Mouse (Mus musculus) CD4-positive naive resting alpha-beta T cell, adult 57 days (primary cell): Measurements from ENCODE around the gene Knop1. TPM values are rescaled to one million over a fixed set of nuclear protein-coding genes. Genes with fewer than 3 reads are reported as not detected.

Experiments
- total RNA-seq: library from RNA; stranded (reverse); gene quantifications from one replicate; pipeline ENCODE4 v1.2.4, GENCODE M21; 2023

Knop1 gene
- 19.0 TPM for total RNA-seq

DNA sequence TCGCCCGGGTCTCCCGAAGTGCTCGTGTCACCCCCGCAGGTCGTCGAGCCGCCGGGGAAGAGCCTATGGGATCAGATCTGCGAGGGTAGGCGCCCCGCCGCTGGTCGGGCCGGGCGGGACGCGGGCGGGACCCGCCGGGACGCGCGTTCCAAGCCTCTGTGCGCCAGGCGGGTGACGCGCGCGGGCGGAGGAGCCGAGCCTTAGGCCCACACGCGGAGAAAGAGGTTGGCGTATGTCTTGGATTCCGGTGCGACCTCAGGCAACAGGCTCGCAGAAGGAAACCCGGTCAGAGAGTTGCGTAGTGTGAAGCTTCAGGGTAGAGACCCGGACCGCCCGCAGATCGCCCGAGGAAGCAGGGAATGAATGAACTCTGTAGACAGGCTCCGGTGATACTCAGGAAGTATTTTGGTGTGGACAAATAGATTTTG lies at the start of gene Knop1:
TSS of gene Knop1 (minus strand) at position 378 of the 428 bp plus-strand sequence.

DNA sequence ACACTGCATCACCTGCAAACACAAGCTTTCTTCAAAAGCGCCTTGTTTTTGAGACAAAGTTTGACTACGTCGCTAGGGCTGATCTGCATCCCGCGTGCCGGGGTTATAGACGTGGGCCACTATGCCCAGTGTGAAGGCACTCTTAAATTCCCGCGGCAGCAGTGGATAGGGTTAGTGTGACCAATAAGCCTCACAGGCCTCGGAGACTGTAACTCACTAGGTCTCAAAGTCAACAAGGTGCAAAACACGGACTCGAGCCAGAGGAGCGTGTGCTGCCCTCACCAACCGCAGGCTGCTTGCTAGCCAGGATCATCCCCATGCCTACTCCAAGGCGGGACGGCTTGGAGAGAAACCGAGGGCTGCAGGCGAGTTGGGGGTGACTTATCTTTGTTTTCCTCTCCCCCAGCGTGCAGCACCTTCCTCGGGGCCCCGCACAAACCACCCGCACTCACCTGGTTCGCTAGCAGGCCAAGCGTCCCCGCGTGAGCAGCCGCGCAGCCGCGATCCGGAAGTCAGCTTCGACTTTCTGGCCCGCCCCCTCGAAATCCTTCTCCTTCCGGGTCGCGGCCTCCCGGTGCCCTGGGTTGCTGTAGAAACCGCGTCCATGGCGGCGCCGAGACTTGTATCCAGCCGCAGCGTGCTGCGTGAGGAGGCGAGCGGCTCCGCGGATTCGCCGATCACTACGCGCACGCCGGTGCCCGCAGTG lies 730 bp downstream of the Knop1 start, which contains the start of gene Iqck:
TSS of gene Iqck (plus strand) at position 582 of the 706 bp plus-strand sequence.

Other genes starting within 250 kb of the Knop1 start
- 32.2 TPM for gene Gde1, start 150.5 kb downstream of the Knop1 start, total RNA-seq
- gene Ccp110, start 143.7 kb downstream of the Knop1 start, total RNA-seq, result 7.5 TPM
- gene Vps35l, start 116.0 kb downstream of the Knop1 start, total RNA-seq, result 66.6 TPM
- 0.98 TPM for gene Iqck, start 502 bp downstream of the Knop1 start, total RNA-seq
- gene Gprc5b, start 139.0 kb upstream of the Knop1 start, total RNA-seq, result 10.8 TPM